Mouse (Mus musculus) E14TG2a.4 (cell line): ENCODE data around the gene Scaf1.

Experiments
- CTCF ChIP-seq: conservative IDR thresholded peaks from 2 replicates; pipeline ENCODE4 v1.5.1; 2014; ENCODE audit warnings: low read length
- NANOG ChIP-seq: IDR thresholded peaks from 2 replicates; pipeline ENCODE4 v1.6.1; 2014; ENCODE audit warnings: borderline replicate concordance, low read length, mixed read lengths
- POU5F1 ChIP-seq: IDR thresholded peaks from 2 replicates; pipeline ENCODE4 v1.6.1; 2014; ENCODE audit warnings: low read length, borderline replicate concordance

- TF ChIP-seq CTCF (peak; percentile 60), POU5F1 (no peak), NANOG (no peak)
Observed at GRCm38 (mm10) chr7:44955628-44956027, 60.5 kb downstream of the Scaf1 start.
